Mouse (Mus musculus) thymus, postnatal 25 days (tissue): Measurements from ENCODE around the gene Ptpn5.
A peak's percentile ranks its signal among the peaks of the same experiment; 100 is the strongest.

Experiments
- DNase-seq: peaks from one replicate; pipeline ENCODE4 v3.0.0; 2022

Ptpn5 gene

DNA sequence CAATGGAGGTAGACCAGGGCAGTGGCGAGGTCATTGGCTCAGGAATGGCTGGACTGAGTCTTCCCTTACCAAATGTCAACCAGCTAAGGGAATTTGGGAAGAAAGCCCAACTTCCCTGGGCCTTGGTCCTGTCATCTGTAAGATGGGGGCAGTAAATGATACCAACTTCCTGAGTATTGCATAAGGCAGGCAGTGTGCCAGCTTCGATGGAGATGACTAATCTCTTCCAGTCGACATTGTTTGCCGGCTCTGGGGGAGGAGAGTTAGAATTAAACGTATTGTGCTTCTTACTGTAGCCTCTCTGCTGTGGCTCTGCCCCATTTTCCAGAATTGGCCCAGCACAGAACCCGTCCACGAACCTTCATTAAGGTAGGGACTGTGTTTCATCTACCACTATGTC lies 23.0 kb downstream of the Ptpn5 start:
- no peak for DNase-seq

DNA sequence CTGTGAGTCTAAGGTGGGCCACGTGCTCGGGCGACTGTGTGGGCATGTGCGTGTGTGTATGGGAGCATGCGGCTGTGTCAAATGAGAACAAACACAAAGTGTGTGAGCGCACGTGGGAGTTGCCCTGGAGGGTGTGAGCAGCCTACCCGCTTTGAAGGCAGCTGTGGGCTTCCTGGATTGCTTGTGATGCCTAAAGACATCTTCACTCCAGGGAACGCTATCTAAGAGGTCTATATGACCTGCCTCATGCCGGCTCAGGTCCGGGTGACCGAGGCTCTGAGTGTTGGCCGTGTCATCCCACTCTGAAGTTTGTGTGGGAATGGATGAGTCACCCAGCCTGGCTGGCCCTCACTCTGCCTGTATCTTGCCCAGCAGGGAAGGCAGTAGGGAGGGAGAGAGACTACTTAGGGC lies 24.7 kb downstream of the Ptpn5 start:
- no peak for DNase-seq

DNA sequence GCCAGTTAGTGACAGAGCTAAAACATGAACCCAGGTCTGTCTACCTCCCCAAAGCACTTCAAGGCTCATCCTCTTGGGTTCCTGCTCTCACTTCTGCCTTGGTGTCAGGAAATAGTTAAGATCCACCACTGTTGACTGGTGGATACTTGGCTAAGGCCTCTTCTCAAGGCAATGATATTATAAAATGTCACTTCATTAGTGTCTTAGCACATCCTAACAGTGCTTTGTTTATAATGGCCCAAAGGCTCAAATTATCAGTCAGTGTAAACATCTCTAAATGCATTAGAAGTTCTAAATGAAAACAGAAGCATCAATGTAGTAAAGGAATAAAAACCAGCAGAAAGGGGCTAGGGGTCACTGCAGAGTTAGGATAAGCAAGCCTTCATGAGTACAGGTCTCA lies 26.5 kb downstream of the Ptpn5 start:
- no peak for DNase-seq

DNA sequence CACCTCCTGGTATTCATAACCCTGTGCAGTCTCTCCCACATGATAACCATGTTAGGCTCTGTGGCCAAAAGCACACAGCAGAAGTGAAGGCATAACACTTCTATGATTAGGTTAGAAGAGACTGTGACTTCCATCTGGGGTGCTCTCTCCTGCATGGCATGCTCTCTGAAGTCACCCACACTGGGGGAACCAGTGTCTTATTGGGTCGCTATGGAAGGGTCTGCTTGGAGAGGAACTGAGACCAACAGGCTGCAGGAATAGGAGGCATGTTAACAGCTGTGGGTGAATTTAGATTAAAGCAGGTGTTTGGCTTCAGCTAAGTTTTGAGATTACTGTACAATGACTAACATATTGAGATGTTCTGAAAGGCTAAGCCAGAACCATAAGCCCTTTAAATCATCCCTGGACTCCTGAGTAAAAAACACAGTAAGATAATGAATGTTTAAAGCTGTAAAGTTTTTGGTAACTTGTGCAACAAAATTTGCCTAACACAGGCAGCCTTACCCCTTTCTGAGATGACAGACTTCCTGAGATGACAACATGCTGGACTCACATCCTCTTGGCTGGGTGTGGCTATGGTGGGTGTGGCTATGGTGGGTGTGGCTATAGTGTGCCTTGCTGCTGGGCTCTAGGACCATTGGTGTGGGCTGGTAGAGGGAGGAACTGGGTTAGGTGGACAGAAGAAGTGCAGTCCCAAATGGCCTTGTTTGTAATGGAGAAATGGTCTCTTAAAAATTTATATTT lies 29.6 kb downstream of the Ptpn5 start:
- DNase-seq = peak; percentile 21

DNA sequence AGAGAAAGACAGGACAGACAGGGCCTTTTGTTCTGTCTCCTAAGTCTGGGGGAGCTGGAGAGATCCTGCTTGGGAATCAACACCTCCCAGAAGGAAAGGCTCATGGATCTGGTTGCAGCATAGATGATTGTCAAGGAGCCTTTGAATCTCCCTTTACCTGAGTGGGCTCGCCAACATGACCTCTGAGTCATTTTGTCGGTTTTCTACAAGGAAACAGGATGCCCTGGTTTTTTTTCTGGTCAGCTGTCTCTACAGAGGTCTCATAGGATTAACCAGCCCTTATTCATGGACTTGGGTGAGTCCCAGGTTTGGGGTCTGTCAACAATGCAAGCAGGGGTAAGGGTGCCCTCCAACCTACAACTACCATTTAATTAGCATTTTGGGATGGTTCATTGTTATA lies 30.5 kb downstream of the Ptpn5 start:
- no peak for DNase-seq

DNA sequence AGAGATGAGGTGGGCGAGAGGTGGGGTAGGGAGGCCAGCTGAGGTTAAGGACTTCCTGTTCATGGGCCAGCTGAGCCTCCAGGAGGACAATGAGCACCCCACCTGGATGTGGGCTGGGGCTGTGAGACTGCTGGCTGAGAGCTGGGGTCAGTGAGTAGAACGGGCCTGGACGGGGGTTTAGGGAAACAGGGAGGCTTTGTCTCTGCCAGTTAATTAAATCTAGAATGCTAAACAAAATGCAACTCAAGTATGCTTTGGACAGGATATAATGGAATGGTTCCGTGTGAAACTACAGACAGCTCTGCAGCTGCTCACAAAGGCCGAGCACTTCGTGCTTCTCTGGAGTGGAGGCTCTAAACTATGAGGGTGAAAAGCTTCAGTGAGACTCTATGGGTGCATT lies 32.9 kb downstream of the Ptpn5 start:
- DNase-seq = no peak

DNA sequence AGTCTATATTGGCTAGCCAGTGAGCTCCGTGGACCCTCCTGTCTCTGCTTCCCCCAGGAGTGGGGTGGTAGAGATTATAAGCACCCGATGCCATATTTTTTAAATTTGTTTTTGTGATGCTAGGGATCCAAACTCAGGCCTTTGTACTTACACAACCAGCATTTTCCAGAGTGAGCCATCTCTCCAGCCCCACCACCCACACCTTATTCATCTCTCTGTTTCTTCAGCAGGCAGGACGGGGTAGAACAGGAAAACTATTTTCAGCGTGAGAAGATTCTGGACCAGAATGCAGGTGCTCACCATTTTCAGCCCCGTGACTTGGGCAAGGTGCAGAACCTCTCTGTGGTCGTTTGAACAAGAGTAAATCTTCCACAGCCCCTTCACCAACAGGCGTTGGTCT lies 34.2 kb downstream of the Ptpn5 start:
- DNase-seq = no peak

DNA sequence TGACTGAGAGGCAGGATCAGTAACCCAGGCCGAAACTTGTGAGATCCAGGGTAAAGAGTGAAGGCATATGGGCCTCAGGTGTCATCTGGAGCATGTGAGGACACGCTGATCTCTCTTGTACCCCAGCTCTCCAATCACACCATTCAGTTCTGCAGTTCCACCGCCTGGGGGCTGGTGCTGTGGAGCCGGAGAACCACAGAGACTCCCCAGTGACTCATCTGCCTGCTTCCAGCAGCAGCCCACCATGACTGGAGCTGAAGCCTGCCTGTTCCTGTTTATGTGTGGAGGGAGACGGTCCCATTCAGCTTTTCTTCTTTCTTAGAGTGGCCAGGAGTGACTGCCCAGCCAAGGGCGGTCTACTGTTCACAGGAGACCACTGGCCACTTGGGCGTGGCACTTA lies 35.4 kb downstream of the Ptpn5 start:
- no peak for DNase-seq

DNA sequence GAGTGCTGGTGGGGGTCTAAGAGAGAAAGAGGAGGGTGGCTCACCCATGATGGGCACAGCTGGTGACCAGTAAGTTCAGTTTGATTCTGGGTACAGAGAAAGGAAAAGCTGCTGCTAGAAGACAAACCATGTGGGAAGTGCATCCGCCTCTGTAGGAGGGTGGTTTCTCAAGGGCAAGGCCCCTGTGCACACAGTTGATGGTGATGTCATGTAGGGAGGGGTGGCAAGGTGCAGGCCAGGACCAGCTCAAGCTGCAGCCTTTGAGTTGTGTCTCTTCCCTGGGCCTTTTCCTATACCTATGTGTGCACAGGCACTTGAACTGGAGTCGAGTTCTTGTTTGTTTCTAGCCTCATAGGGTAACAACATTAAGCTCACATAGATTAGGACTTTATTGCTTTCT lies 38.5 kb downstream of the Ptpn5 start:
- no peak for DNase-seq

DNA sequence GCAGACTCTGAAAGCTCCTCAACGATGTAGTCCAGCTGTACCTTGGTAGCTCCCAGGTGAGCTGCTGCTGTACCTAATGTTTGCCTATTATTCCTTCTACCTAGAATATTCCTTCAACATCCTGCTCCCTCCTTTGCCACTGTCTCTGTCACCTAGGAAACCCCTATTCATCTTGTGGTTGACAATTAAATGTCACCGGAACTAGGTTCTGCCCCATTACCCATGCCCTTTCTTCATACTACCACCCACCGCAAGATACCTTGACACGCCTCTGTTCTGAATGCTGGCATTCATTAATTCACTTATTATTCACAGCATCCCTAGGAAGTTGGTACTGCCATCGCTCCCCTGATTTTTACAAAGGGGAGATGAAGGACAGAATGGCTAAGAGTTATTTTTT lies 39.5 kb downstream of the Ptpn5 start:
- DNase-seq = no peak

DNA sequence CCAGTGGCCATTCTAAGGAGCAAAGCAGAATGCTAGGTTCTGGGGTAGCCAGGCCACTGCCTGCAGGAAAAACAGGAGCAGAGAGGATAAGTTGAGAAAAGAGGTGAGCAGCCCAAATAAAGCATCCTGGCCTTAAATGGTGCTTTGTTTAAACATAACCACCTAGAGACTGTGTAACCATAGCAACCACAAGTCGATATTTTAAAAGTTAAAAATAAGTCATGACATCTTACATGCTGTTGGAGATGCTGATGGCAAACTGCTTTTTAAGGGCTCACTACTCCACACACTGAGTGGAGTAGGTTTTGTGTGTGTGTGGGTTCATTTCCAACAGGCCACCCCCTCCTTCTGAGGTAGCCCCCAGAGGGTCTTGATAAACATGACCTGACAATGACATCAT lies 48.4 kb downstream of the Ptpn5 start:
- DNase-seq = no peak

DNA sequence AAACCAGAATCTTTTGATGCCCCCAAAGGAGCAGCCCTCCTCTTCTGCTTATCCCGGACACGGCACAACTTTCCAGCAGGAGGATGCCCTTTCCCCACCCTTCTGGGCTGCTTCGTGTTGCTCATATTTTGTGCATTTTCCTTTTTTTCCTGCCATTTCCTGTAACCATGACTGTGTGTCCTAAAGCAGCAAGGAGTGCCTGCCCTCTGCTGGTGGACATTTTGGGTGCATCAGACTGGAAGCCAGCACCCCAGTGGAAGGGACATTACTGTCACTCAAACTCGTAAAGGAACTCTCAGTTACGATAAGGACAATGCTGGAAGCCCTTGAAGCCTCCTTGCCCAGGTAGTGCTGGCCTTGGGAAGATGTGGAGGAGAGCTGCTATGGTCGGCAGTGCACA lies 52.2 kb downstream of the Ptpn5 start:
- DNase-seq = peak; percentile 69

DNA sequence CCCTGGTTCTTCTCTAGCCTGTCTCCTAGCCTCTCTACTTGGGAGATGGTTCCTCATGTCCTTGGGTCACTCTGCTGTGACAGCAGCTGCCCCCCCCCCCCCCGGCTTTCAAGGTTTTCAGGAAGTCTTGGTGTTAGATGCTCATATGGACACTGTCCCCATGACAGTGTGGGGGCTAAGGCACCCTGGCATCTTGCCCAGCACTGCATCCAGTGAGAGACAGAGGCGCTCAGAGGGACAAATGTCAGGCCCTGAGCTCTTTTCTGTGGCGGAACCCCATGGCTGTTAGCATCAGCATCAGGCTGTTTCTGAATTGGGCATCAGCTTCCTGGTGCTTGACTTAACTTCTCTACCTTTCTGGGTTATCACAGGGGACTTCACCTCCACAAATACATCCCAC lies 52.6 kb downstream of the Ptpn5 start:
- no peak for DNase-seq

DNA sequence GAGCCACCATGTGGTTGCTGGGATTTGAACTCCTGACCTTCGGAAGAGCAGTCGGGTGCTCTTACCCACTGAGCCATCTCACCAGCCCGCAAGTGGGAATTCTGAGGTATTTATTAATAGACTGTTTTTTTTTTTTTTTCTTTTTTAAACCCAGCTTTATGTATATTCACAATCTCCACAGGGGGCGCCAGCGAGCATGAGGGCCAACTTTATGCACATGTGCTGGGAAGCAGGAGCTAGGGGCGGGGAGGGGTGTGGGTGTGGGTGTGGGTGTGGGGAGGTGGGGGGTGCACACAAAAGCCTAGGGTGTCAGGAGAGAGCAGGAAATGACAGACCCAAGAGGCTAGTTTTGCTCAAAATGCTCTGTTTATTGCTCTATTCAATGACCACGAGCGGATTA lies 56.0 kb downstream of the Ptpn5 start:
- peak; percentile 50 for DNase-seq

DNA sequence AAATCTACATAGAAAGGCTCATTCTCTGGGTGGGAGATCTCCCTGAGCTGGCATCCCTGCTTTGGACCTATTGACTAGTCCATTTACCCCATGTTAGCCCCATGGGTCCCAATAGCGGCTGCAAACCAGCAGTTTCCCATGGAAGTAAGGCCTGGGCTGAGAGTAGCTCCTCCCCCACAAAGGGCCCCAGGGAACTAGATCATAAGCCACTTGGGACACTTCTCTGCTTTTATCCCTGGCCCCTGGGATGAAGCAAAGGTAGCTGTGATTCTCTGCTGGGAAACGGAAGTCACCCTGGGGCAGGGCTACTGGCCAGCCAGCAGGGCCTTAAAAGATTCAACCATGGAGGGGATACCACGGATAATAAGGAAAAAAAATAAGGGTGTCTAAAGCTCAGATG lies 56.8 kb downstream of the Ptpn5 start:
- DNase-seq = no peak

DNA sequence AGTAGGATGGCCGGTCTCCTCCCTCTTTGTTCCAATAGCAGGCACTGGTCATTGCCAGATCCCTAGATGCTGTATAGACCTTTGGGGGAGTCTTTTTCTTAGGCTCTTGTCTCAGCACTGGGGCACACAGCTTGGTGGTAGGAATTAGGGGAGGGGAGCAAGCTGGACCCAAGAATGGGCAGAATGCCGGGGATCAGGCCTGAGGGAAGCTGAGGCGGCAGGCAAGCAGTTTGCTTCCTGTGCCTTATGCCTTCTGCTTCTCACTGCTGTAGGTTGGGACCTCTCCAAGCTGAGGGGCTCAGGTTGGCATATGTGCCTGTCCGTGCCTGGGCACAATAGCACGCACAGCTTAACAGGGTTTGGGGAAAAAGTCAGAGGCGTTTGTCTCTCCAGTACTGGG lies 57.3 kb downstream of the Ptpn5 start:
- DNase-seq = no peak

DNA sequence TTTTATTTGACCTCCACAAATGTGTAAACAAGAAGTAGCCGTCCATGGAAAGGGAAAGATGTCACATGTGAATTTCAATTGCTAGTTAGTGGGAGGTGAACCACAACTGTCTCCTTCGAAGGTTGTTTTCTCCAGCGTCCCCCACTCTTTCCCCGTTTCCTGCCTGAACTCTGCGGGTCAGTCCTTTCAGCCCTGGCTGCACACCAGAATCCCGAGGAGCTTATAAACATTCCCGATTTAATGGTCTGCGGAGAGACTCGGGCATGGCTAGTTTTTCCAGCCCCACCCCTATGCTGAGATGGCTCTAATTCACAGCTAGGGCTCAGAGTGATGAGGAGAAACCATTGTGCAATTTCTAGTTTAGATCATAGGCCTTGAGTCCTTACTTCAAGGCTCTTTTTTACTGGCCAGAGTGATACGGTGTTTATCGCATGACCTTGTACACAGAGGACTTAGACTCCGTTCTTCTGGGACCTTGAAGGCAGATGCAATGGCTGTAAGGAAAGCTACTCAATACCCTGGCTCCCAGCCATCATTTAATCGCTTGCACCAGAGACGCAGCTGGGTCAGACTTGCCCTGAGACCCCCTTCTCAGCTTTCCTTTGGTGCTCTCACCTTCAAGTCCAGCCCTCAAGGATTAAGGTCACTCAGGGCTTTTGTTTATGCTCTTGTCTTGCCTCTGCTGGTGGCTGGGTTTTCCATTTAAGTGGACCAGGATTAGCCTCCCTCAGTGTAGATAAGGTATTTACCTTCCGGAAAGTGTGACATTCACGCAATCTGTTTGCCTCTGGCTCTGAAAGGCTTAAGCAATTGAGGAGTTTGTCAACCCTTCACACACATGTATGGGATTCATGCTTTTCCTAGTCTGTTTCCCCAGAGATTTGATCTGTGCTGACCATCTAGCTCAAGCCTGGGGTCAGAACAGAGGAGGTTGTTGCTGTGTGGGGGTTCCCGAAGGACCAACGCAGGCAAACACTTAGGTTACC lies 59.7 kb downstream of the Ptpn5 start:
- DNase-seq = no peak

DNA sequence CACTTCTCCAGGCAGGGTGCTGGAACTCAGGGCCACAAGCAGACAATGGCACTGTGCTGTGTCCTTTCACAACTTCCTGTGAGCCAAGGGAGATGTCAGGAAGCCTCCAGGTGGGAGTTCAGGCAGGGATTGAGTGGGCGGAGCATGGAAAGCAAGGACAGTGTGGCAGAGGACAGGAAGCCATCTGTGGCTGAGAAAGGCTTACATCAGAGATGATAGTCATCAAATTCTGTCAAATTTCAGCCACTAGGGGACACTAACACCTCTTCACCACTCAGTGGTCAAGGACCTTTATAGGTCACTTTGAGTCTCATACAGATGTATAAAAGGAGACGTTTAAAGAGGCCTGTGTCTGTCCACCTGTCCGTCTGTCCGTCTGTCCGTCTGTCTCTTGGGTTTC lies 60.9 kb downstream of the Ptpn5 start:
- DNase-seq = no peak

DNA sequence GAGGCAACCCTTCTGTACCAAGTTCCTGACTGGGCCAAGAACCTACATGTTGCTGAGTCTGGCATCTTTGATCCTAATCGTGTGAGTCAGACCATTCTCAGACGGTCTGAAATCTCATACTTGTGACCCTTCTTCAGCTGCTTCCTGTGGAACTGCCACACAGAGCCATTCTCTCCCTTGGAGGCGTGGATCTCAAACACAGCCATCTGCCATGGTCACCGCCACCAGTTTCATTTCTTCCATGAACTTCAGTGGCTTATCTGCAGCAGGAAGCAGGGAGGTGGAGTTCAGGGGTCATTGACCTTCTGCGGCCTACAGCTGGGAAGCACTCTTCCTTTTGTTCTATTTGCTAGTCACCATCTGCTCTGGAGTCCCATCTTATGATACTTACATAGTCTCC lies 65.6 kb downstream of the Ptpn5 start:
- DNase-seq = no peak

DNA sequence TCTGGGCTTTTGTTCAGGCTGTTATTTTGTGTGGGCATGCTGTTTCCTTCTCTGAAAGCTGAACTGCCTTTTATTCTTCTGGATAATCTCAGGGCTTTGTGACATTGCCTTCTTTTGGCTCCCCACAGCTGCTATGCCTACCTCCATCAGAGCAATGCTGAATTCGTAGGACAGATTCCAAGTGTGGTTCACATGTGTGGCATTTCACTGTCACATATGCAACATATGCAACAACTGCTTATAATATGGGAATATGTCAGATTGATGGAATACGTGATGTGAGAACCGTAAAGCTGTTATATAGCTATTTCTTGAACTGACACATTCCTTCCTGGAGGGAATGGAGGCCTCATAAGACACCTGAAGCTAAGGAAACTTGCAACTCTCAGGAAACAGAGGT lies 66.5 kb downstream of the Ptpn5 start:
- DNase-seq = no peak

DNA sequence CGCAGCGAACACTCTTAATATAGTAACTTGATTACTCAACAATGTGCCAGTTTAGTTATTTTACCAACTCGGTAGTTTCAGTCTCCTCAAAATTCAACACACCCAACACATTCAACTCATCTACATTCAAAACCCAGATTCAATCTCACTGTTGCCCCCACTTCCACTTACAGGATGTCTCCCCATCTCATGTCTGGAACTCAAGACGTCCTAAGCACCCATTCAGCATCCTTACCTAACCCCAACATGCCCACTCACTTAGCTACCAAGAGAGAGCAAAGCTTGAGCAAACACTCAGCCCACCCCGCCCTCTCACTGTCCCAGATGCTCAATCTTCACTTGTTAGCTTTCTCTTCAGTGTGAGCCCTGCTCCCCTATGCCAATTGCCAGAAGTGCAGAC lies 71.9 kb downstream of the Ptpn5 start:
- no peak for DNase-seq

DNA sequence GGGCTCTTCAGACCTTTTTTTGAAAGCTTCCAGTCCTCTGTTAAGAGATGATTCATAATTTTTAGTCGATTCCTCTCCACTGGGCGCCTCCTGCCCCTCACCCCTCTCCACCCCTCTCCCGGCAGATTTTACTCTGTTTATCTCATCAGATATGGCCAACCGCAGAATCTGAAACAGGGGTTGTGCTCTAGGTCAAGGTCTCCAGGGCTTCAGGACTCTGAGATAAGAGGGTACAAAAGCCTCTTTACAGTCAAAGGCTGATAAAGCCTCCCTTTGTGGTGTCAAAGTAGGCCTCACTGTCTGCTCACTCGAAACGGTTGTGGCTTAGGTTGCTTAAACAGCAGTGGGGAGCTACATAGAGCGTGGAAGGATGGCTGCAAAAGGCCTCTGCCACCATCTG lies 74.1 kb downstream of the Ptpn5 start:
- no peak for DNase-seq

DNA sequence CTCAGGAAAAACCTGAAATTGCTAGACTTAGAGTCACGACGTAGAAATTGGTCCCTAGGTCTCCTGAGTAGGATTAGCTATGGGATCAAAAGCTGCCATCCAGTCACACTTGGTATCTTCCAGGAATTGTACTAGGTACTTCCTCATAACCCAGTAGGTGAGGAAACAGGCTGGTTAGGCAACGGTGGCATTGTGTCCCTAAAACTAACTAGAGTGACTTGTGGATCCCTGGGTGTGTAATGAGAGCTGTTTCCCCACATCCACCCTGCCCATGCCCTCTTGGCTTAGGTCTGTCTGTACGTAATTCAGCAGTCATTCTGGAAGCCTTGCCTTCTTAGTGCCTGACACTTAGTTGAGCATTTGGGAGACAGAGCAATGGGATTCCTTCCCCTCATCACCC lies 77.2 kb downstream of the Ptpn5 start:
- DNase-seq = no peak

DNA sequence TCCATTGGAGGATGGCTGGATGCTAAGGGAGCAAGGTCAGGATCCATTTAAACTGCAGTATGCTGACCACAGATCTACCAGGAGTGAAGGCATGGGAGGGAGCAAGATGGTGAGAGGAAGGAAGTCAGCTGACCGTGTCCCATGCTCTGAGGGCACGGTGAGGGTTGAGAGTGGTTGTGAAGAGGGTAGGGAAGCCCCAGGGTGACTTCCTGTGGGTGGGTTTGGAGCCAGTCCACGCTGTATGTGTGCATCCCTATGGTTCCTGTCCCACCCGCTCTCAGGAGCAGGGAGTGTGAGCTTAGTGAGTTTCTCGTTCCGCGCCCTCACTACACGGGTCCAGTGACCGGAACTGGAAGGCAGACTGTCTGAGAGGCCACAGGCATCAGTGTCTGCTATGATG lies 77.7 kb downstream of the Ptpn5 start:
- no peak for DNase-seq
